Comparison of ENCODE assay signal across 9 mouse cellular contexts in genomic region chr1:146495386-146495785, GRCm38 (mm10). TPM values are rescaled to one million over a fixed set of nuclear protein-coding genes. Genes with fewer than 3 reads are reported as not detected.
DNase-seq lines count a peak whose midpoint lies in the region; ATAC-seq lines count a peak whose summit lies in the region.
"Had no signal": no experiment of that assay in that cellular context is flagged by ENCODE, and none has a peak within 500 bp of the region (broad histone marks: within the 10 kb centered on the region; RNA-seq: fewer than 3 reads in every experiment).

No protein-coding gene starts in this region.

- no peak for ATAC-seq in lung, embryonic 15.5 days (ENCODE audit: borderline replicate concordance, extremely low read depth, low FRiP score, low TSS enrichment)
- no peak for ATAC-seq in embryonic facial prominence, embryonic 15.5 days (ENCODE audit: insufficient number of reproducible peaks, low FRiP score, low TSS enrichment, low read depth)
- no peak for ATAC-seq in limb, embryonic 11.5 days (ENCODE audit: insufficient number of reproducible peaks, low FRiP score, low TSS enrichment, low read depth)
- ATAC-seq in stomach, embryonic 16.5 days (ENCODE audit: insufficient read depth, low FRiP score), result no peak

- H3K27me3 ChIP-seq in lung, embryonic 15.5 days, result peaks cover 39% of the 10 kb centered on the region
- H3K27me3 ChIP-seq in embryonic facial prominence, embryonic 15.5 days, result peaks cover 35% of the 10 kb centered on the region
- H3K27me3 ChIP-seq in limb, embryonic 11.5 days (ENCODE audit: control insufficient read depth, insufficient read depth, low read length), result peaks cover 24% of the 10 kb centered on the region
- peaks cover 11% of the 10 kb centered on the region; the same call in 1 of the 2 replicates for H3K27me3 ChIP-seq in stomach, embryonic 16.5 days (ENCODE audit: control insufficient read depth, insufficient read depth, low read length)

- H3K27ac ChIP-seq in lung, embryonic 15.5 days, result no peak overlapping the region
- H3K27ac ChIP-seq in embryonic facial prominence, embryonic 15.5 days (replicated peaks), result no peak overlapping the region
- H3K27ac ChIP-seq in limb, embryonic 11.5 days (replicated peaks; ENCODE audit: low read depth, low read length), result no peak overlapping the region
- no peak overlapping the region for H3K27ac ChIP-seq in stomach, embryonic 16.5 days (ENCODE audit: low read length)
- H3K27ac ChIP-seq: kidney, postnatal 0 days had no signal

- peak overlapping the region; percentile 46; the same call in 1 of the 2 replicates for H3K4me2 ChIP-seq in lung, embryonic 15.5 days
- peak overlapping the region; percentile 50 for H3K4me2 ChIP-seq in embryonic facial prominence, embryonic 15.5 days (replicated peaks)
- H3K4me2 ChIP-seq in limb, embryonic 11.5 days (ENCODE audit: low read depth, severe bottlenecking), result peak overlapping the region; percentile 35; the same call in 1 of the 2 replicates
- peak overlapping the region; percentile 56 for H3K4me2 ChIP-seq in stomach, embryonic 16.5 days (ENCODE audit: low read depth, low read length)

- 1% methylated on average over 3 of the region's 3 CpGs for WGBS in lung, embryonic 15.5 days
- 3% methylated on average over 3 of the region's 3 CpGs for WGBS in embryonic facial prominence, embryonic 15.5 days
- 4% methylated on average over 3 of the region's 3 CpGs for WGBS in limb, embryonic 11.5 days
- WGBS in stomach, embryonic 16.5 days, result 17% methylated on average over 3 of the region's 3 CpGs

- peaks cover 8% of the 10 kb centered on the region; the same call in 1 of the 2 replicates for H3K4me1 ChIP-seq in lung, embryonic 15.5 days
- H3K4me1 ChIP-seq in embryonic facial prominence, embryonic 15.5 days, result peaks cover 14% of the 10 kb centered on the region
- H3K4me1 ChIP-seq in limb, embryonic 11.5 days (ENCODE audit: control insufficient read depth, insufficient read depth, low read length), result no peaks in the 10 kb centered on the region
- H3K4me1 ChIP-seq in stomach, embryonic 16.5 days (ENCODE audit: control insufficient read depth, insufficient read depth, low read length), result no peaks in the 10 kb centered on the region

- H3K4me3 ChIP-seq in lung, embryonic 15.5 days, result no peak overlapping the region; the same call in 1 of the 2 replicates
- H3K4me3 ChIP-seq in embryonic facial prominence, embryonic 15.5 days (replicated peaks), result peak overlapping the region; percentile 25
- H3K4me3 ChIP-seq in limb, embryonic 11.5 days (ENCODE audit: low read depth, low read length), result no peak overlapping the region
- H3K4me3 ChIP-seq in stomach, embryonic 16.5 days (replicated peaks; ENCODE audit: low read length), result peak overlapping the region; percentile 41

- no peaks in the 10 kb centered on the region for H3K9me3 ChIP-seq in lung, embryonic 15.5 days
- no peaks in the 10 kb centered on the region for H3K9me3 ChIP-seq in embryonic facial prominence, embryonic 15.5 days (replicated peaks)
- H3K9me3 ChIP-seq in limb, embryonic 11.5 days (ENCODE audit: control insufficient read depth, low read length), result no peaks in the 10 kb centered on the region
- H3K9me3 ChIP-seq in stomach, embryonic 16.5 days (replicated peaks; ENCODE audit: control insufficient read depth, low read length), result no peaks in the 10 kb centered on the region

- no peak for DNase-seq in lung, postnatal 36 days
- no peak for DNase-seq in limb, embryonic 11.5 days (ENCODE audit: low spot score)
- DNase-seq in Muller cell, postnatal 12 days (ENCODE audit: inconsistent ontology term), result no peak
- DNase-seq in spleen, postnatal 4 days (ENCODE audit: low spot score in 2 of 2), result no peak

- H3K9ac ChIP-seq in lung, embryonic 15.5 days, result no peak overlapping the region
- H3K9ac ChIP-seq in embryonic facial prominence, embryonic 15.5 days, result no peak overlapping the region
- no peak overlapping the region for H3K9ac ChIP-seq in limb, embryonic 11.5 days (ENCODE audit: low read length)
- H3K9ac ChIP-seq in stomach, embryonic 16.5 days (ENCODE audit: low read length), result no peak overlapping the region

- no peaks in the 10 kb centered on the region for H3K36me3 ChIP-seq in lung, embryonic 15.5 days
- H3K36me3 ChIP-seq in embryonic facial prominence, embryonic 15.5 days, result no peaks in the 10 kb centered on the region
- H3K36me3 ChIP-seq in limb, embryonic 11.5 days (ENCODE audit: control insufficient read depth, insufficient read depth, low read length), result no peaks in the 10 kb centered on the region
- H3K36me3 ChIP-seq in stomach, embryonic 16.5 days (ENCODE audit: control insufficient read depth, insufficient read depth, low read length), result no peaks in the 10 kb centered on the region

RNA-seq across cellular contexts. Expression of gene Brinp3, which starts 0.8 kb away (rescaled TPM):
- 0.06 and 0.11 TPM in 2 replicates for polyA plus RNA-seq in lung, embryonic 15.5 days (2015; fragmentation: Nextera tagmentation; extraction: Ambion mirVana)
- polyA plus RNA-seq in embryonic facial prominence, embryonic 15.5 days (2015; fragmentation: Nextera tagmentation; extraction: Ambion mirVana), result 0.63 and 1.7 TPM in 2 replicates
- 0.20 and 0.29 TPM in 2 replicates for polyA plus RNA-seq in limb, embryonic 11.5 days (2014; fragmentation: Nextera tagmentation; extraction: Ambion mirVana)
- 1.7 and 2.1 TPM in 2 replicates for polyA plus RNA-seq in stomach, embryonic 16.5 days (2015; fragmentation: Nextera tagmentation; extraction: Ambion mirVana)
- polyA plus RNA-seq: kidney, postnatal 0 days; small intestine, adult 2 months had no signal

Comparison
In these comparisons a context has a peak if more than half of its experiments do, and no peak if none do; other contexts are left out.
1. H3K4me3 ChIP-seq: peak in embryonic facial prominence, embryonic 15.5 days (single experiment) and stomach, embryonic 16.5 days (single experiment); none in lung, embryonic 15.5 days (single experiment) and limb, embryonic 11.5 days (single experiment).
2. Peak in every context shown above with its lines, with median percentiles within 50 percentile points of each other: H3K4me2 ChIP-seq.